Mouse (Mus musculus): ENCODE results near the gene Olfr13. TPM values are rescaled to one million over a fixed set of nuclear protein-coding genes. Genes with fewer than 3 reads are reported as not detected.

Gene Olfr13
- not detected for polyA plus RNA-seq (2017; shearing (Covaris generic))

DNA sequence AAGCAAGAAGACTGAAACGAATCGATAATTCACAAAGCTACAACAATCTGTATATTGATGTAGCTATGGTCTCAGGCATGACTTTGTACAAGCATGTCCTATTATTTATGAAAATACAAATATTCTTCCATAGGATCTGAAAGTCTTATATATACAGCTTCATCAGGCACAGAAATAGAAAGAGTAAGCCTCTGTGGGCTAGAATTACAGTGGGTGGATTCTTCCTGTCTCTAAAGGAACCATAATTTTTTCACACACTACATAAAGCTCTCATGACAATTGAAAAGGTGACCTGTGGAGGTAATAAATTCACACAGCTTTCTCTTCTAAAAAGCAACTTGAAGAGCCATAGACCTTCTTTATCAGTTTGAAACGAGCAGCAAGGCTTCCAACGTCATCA is at the start of gene Olfr13:
Gene Olfr13 (plus strand): TSS at position 301 of the 400 bp plus-strand sequence.

GRCm38 (mm10) chr6:43146267-43146666 is 25.7 kb upstream of the Olfr13 start, which contains the start of gene Olfr237-ps1:
Gene Olfr237-ps1, plus strand, starts transcription at chr6:43146567.

GRCm38 (mm10) chr6:43162982-43163381 is 9.0 kb upstream of the Olfr13 start, which contains the start of gene Olfr437:
Gene Olfr437, plus strand, starts transcription at chr6:43163282.

DNA sequence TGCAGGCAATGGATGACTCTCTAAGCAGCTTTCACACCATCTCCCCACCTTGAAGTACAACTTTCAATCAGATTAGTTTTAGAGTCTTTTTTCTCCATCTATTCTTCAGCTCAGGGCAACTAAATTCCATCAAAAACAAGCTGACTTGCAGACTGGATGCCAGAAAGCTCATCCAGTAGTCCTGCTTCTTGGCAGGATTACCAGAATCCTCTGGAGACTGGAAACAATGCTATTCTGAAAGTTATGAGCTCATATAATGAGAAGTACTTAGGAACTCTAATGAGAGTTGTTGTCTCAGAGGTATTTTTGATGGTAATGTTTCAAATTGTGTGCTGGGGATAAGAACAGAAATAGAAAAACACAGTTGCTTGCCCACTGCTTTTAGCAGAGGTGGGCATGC is 24.8 kb downstream of the Olfr13 start, which contains the start of gene Olfr435:
Gene Olfr435 (plus strand): TSS at position 366 of the 400 bp plus-strand sequence.

GRCm38 (mm10) chr6:43212873-43213272 is 40.9 kb downstream of the Olfr13 start, which contains the start of gene Olfr434:
Gene Olfr434, plus strand, starts transcription at chr6:43213021.

Other genes starting within 250 kb of the Olfr13 start
- gene Olfr444, start 223.1 kb upstream of the Olfr13 start, polyA plus RNA-seq (2017; shearing (Covaris generic)): not detected
- not detected for gene Olfr441, start 65.8 kb upstream of the Olfr13 start, polyA plus RNA-seq (2017; shearing (Covaris generic))
- 0.15 TPM for gene Olfr237-ps1, start 25.6 kb upstream of the Olfr13 start, polyA plus RNA-seq (2017; shearing (Covaris generic))
- gene Olfr437, start 8.9 kb upstream of the Olfr13 start, polyA plus RNA-seq (2017; shearing (Covaris generic)): not detected
- not detected for gene Olfr435, start 25.0 kb downstream of the Olfr13 start, polyA plus RNA-seq (2017; shearing (Covaris generic))
- not detected for gene Olfr434, start 40.9 kb downstream of the Olfr13 start, polyA plus RNA-seq (2017; shearing (Covaris generic))
- gene Olfr47, start 59.4 kb downstream of the Olfr13 start, polyA plus RNA-seq (2017; shearing (Covaris generic)): not detected
- gene Arhgef5, start 93.4 kb downstream of the Olfr13 start, polyA plus RNA-seq (2017; shearing (Covaris generic)): 0.37 TPM
- gene Nobox, start 137.4 kb downstream of the Olfr13 start, polyA plus RNA-seq (2017; shearing (Covaris generic)): not detected

Measured in effector memory CD4-positive, alpha-beta T cell, adult 5 months (primary cell).